Mouse (Mus musculus): Measurements from ENCODE around the gene Adam22. TPM values are rescaled to one million over a fixed set of nuclear protein-coding genes. Genes with fewer than 3 reads are reported as not detected.

The Adam22 gene
- polyA plus RNA-seq, 1 experiment from 2014 or later, result 2.2 TPM

GRCm38 (mm10) chr5:8146146-8146545, 221.8 kb downstream of the Adam22 start:
- Histone ChIP-seq H3K27ac (ENCODE audit: low read depth, low read length) (no peak overlapping the region), H3K4me1 (replicated peaks; ENCODE audit: control insufficient read depth, insufficient read depth, low read length) (no peaks in the 10 kb centered on the region), H3K9me3 (ENCODE audit: control insufficient read depth, low read length) (no peaks in the 10 kb centered on the region), H3K4me2 (no peak overlapping the region), H3K9ac (ENCODE audit: low read depth, low read length) (no peak overlapping the region), H3K4me3 (ENCODE audit: low read depth, low read length) (no peak overlapping the region), H3K36me3 (ENCODE audit: control insufficient read depth, insufficient read depth, low read length) (no peaks in the 10 kb centered on the region), H3K27me3 (replicated peaks; ENCODE audit: control insufficient read depth, insufficient read depth, low read length) (no peaks in the 10 kb centered on the region)
- DNase-seq (ENCODE audit: low spot score) (no peak), ATAC-seq (replicated peaks; ENCODE audit: low FRiP score) (no peak)
- 89% methylated on average over 2 of the region's 2 CpGs for WGBS

GRCm38 (mm10) chr5:8145473-8145872, 222.5 kb downstream of the Adam22 start:
- Histone ChIP-seq H3K4me2 (no peak overlapping the region), H3K4me3 (ENCODE audit: low read depth, low read length) (no peak overlapping the region), H3K27ac (ENCODE audit: low read depth, low read length) (no peak overlapping the region), H3K4me1 (replicated peaks; ENCODE audit: control insufficient read depth, insufficient read depth, low read length) (no peaks in the 10 kb centered on the region), H3K9ac (ENCODE audit: low read depth, low read length) (no peak overlapping the region), H3K9me3 (ENCODE audit: control insufficient read depth, low read length) (no peaks in the 10 kb centered on the region), H3K36me3 (ENCODE audit: control insufficient read depth, insufficient read depth, low read length) (no peaks in the 10 kb centered on the region), H3K27me3 (replicated peaks; ENCODE audit: control insufficient read depth, insufficient read depth, low read length) (no peaks in the 10 kb centered on the region)
- 75% methylated on average over 5 of the region's 5 CpGs for WGBS
- ATAC-seq (replicated peaks; ENCODE audit: low FRiP score) (no peak), DNase-seq (ENCODE audit: low spot score) (no peak)

- Histone ChIP-seq H3K27me3 (replicated peaks; ENCODE audit: control insufficient read depth, insufficient read depth, low read length) (no peaks in the 10 kb centered on the region), H3K4me2 (no peak overlapping the region), H3K36me3 (ENCODE audit: control insufficient read depth, insufficient read depth, low read length) (no peaks in the 10 kb centered on the region), H3K4me3 (ENCODE audit: low read depth, low read length) (no peak overlapping the region), H3K27ac (ENCODE audit: low read depth, low read length) (no peak overlapping the region), H3K9ac (ENCODE audit: low read depth, low read length) (no peak overlapping the region), H3K9me3 (ENCODE audit: control insufficient read depth, low read length) (no peaks in the 10 kb centered on the region), H3K4me1 (replicated peaks; ENCODE audit: control insufficient read depth, insufficient read depth, low read length) (no peaks in the 10 kb centered on the region)
- WGBS, result 80% methylated on average over 5 of the region's 5 CpGs
- ATAC-seq (replicated peaks; ENCODE audit: low FRiP score) (no peak), DNase-seq (ENCODE audit: low spot score) (no peak)
These were observed 235.4 kb downstream of the Adam22 start for GRCm38 (mm10) chr5:8132546-8132945.

GRCm38 (mm10) chr5:8131918-8132317, 236.0 kb downstream of the Adam22 start:
- 84% methylated on average over 8 of the region's 8 CpGs for WGBS
- ATAC-seq (replicated peaks; ENCODE audit: low FRiP score), result no peak
- no peak overlapping the region for H3K4me2 ChIP-seq
- no peaks in the 10 kb centered on the region for H3K36me3 ChIP-seq (ENCODE audit: control insufficient read depth, insufficient read depth, low read length)
- no peaks in the 10 kb centered on the region for H3K27me3 ChIP-seq (replicated peaks; ENCODE audit: control insufficient read depth, insufficient read depth, low read length)
- DNase-seq (ENCODE audit: low spot score), result no peak
- H3K9ac ChIP-seq (ENCODE audit: low read depth, low read length), result no peak overlapping the region
- H3K9me3 ChIP-seq (ENCODE audit: control insufficient read depth, low read length), result no peaks in the 10 kb centered on the region
- H3K4me3 ChIP-seq (ENCODE audit: low read depth, low read length), result no peak overlapping the region
- no peak overlapping the region for H3K27ac ChIP-seq (ENCODE audit: low read depth, low read length)
- no peaks in the 10 kb centered on the region for H3K4me1 ChIP-seq (replicated peaks; ENCODE audit: control insufficient read depth, insufficient read depth, low read length)

GRCm38 (mm10) chr5:8129750-8130149, 238.2 kb downstream of the Adam22 start:
- DNase-seq (ENCODE audit: low spot score) (no peak), ATAC-seq (replicated peaks; ENCODE audit: low FRiP score) (no peak)
- Histone ChIP-seq H3K36me3 (ENCODE audit: control insufficient read depth, insufficient read depth, low read length) (no peaks in the 10 kb centered on the region), H3K4me3 (ENCODE audit: low read depth, low read length) (no peak overlapping the region), H3K4me1 (replicated peaks; ENCODE audit: control insufficient read depth, insufficient read depth, low read length) (no peaks in the 10 kb centered on the region), H3K4me2 (no peak overlapping the region), H3K27me3 (replicated peaks; ENCODE audit: control insufficient read depth, insufficient read depth, low read length) (no peaks in the 10 kb centered on the region), H3K27ac (ENCODE audit: low read depth, low read length) (no peak overlapping the region), H3K9ac (ENCODE audit: low read depth, low read length) (no peak overlapping the region), H3K9me3 (ENCODE audit: control insufficient read depth, low read length) (no peaks in the 10 kb centered on the region)
- 81% methylated on average over 2 of the region's 2 CpGs for WGBS

- DNase-seq (ENCODE audit: low spot score) (no peak), ATAC-seq (replicated peaks; ENCODE audit: low FRiP score) (no peak)
- Histone ChIP-seq H3K27ac (ENCODE audit: low read depth, low read length) (no peak overlapping the region), H3K36me3 (ENCODE audit: control insufficient read depth, insufficient read depth, low read length) (no peaks in the 10 kb centered on the region), H3K27me3 (replicated peaks; ENCODE audit: control insufficient read depth, insufficient read depth, low read length) (no peaks in the 10 kb centered on the region), H3K4me1 (replicated peaks; ENCODE audit: control insufficient read depth, insufficient read depth, low read length) (no peaks in the 10 kb centered on the region), H3K4me2 (no peak overlapping the region), H3K9me3 (ENCODE audit: control insufficient read depth, low read length) (no peaks in the 10 kb centered on the region), H3K9ac (ENCODE audit: low read depth, low read length) (no peak overlapping the region), H3K4me3 (ENCODE audit: low read depth, low read length) (no peak overlapping the region)
- WGBS, result 85% methylated on average over 3 of the region's 3 CpGs
These were observed 247.0 kb downstream of the Adam22 start for GRCm38 (mm10) chr5:8120926-8121325.

GRCm38 (mm10) chr5:8120087-8120486, 247.9 kb downstream of the Adam22 start:
- Histone ChIP-seq H3K9me3 (ENCODE audit: control insufficient read depth, low read length) (no peaks in the 10 kb centered on the region), H3K4me1 (replicated peaks; ENCODE audit: control insufficient read depth, insufficient read depth, low read length) (no peaks in the 10 kb centered on the region), H3K4me2 (no peak overlapping the region), H3K27me3 (replicated peaks; ENCODE audit: control insufficient read depth, insufficient read depth, low read length) (no peaks in the 10 kb centered on the region), H3K27ac (ENCODE audit: low read depth, low read length) (no peak overlapping the region), H3K36me3 (ENCODE audit: control insufficient read depth, insufficient read depth, low read length) (no peaks in the 10 kb centered on the region), H3K4me3 (ENCODE audit: low read depth, low read length) (no peak overlapping the region), H3K9ac (ENCODE audit: low read depth, low read length) (no peak overlapping the region)
- no peak for DNase-seq (ENCODE audit: low spot score)
- ATAC-seq (replicated peaks; ENCODE audit: low FRiP score), result no peak
- 76% methylated on average over 2 of the region's 2 CpGs for WGBS

- Histone ChIP-seq H3K36me3 (ENCODE audit: control insufficient read depth, insufficient read depth, low read length) (no peaks in the 10 kb centered on the region), H3K9me3 (ENCODE audit: control insufficient read depth, low read length) (no peaks in the 10 kb centered on the region), H3K9ac (ENCODE audit: low read depth, low read length) (no peak overlapping the region), H3K27me3 (replicated peaks; ENCODE audit: control insufficient read depth, insufficient read depth, low read length) (no peaks in the 10 kb centered on the region), H3K4me1 (replicated peaks; ENCODE audit: control insufficient read depth, insufficient read depth, low read length) (no peaks in the 10 kb centered on the region), H3K27ac (ENCODE audit: low read depth, low read length) (no peak overlapping the region), H3K4me3 (ENCODE audit: low read depth, low read length) (no peak overlapping the region), H3K4me2 (no peak overlapping the region)
- WGBS, result 75% methylated on average over 5 of the region's 5 CpGs
- ATAC-seq (replicated peaks; ENCODE audit: low FRiP score) (no peak), DNase-seq (ENCODE audit: low spot score) (no peak)
These were observed 251.3 kb downstream of the Adam22 start for GRCm38 (mm10) chr5:8116561-8117168.

- H3K27ac ChIP-seq (ENCODE audit: low read depth, low read length), result no peak overlapping the region
- H3K9ac ChIP-seq (ENCODE audit: low read depth, low read length), result no peak overlapping the region
- no peak overlapping the region for H3K4me2 ChIP-seq
- H3K27me3 ChIP-seq (replicated peaks; ENCODE audit: control insufficient read depth, insufficient read depth, low read length), result no peaks in the 10 kb centered on the region
- no peaks in the 10 kb centered on the region for H3K4me1 ChIP-seq (replicated peaks; ENCODE audit: control insufficient read depth, insufficient read depth, low read length)
- no peaks in the 10 kb centered on the region for H3K9me3 ChIP-seq (ENCODE audit: control insufficient read depth, low read length)
- DNase-seq (ENCODE audit: low spot score) (no peak), ATAC-seq (replicated peaks; ENCODE audit: low FRiP score) (no peak)
- 84% methylated on average over 5 of the region's 5 CpGs for WGBS
- no peak overlapping the region for H3K4me3 ChIP-seq (ENCODE audit: low read depth, low read length)
- no peaks in the 10 kb centered on the region for H3K36me3 ChIP-seq (ENCODE audit: control insufficient read depth, insufficient read depth, low read length)
These were observed 255.7 kb downstream of the Adam22 start for GRCm38 (mm10) chr5:8112246-8112645.
